Mouse (Mus musculus) erythroblast, adult 5-6 weeks (primary cell): ENCODE measurements around the gene Tnfsfm13. TPM values are rescaled to one million over a fixed set of nuclear protein-coding genes. Genes with fewer than 3 reads are reported as not detected.
A peak's percentile ranks its signal among the peaks of the same experiment; 100 is the strongest.
"Not testable (repeated sequence)": the region's sequence is repeated elsewhere in the genome, so short reads cannot be mapped to it uniquely, and the experiment has no call there.

Source experiments
- ATAC-seq: replicated peaks from 2 replicates; pipeline ENCODE4 v1.8.0; 2016; ENCODE audit warnings: moderate number of reproducible peaks, mild to moderate bottlenecking, moderate TSS enrichment, inconsistent platforms; ENCODE audit not compliant: poor library complexity, low FRiP score, severe bottlenecking
- total RNA-seq, 2 experiments: library from RNA; stranded (forward) in 1 of 2; stranded (reverse) in 1 of 2; fragments of 150-400 nt in 1 of 2; fragments of 200-764, 138-1000 nt in 1 of 2; gene quantifications; 2 replicates each; pipeline versions ENCODE4 v1.2.3 to v1.2.4; 2015 to 2017; ENCODE audit warnings: low replicate concordance in 2 of 2

Tnfsfm13 gene
- total RNA-seq, 2 experiments from 2014 or later: 0.38 to 2.8 TPM

DNA sequence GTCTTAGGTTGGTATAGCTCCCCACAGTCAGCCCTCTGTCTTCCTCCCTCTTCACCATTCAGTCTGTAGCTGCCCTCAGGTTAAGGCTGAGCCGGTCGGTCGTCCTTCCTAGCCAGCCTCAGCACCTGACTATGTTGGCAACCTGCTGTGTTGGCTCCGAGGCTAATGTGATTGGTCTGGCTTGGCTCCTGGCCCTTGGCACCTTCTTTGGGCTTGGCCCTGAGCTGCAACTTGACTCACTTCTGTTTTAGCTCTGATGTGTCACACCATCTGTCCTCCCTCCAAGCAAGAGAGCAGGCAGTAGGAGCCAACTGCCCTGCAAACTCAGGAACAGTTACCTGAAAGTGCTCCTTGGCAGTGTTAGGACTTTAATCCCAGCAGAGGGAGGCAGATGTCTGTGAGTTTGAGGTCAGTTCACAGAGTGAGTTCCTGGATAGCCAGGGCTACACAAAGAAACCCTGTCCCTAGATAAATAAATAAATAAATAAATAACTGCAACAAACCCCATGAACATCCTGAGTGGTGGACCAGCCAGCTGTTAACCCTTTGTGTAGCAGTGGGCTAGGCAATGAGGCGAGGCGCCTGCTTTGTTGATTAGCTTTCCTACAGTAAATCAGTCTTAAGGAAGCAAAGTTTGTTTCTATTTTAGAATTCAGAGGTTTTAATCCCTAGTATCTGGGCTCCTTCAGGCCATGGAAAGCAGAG, 11.0 kb upstream of the Tnfsfm13 start:
- ATAC-seq: no peak

DNA sequence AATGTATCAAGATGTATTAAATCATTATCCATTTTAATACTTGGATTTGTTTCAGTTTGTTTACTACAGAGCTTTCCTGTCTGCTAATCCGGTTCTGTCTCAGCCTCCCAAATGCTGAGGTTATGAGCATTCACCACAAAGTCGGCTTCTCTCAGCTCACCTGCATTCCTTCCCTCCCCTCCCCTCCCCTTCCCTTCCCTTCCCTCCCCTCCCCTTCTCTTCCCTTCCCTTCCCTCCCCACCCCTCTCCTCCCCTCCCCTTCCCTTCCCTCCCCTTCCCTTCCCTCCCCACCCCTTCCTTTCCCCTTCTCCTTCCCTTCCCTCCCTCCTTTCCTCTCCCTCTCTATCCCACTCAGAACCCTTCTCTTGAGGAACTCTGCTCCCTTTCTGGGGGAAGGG, 8.7 kb upstream of the Tnfsfm13 start:
- no peak for ATAC-seq

DNA sequence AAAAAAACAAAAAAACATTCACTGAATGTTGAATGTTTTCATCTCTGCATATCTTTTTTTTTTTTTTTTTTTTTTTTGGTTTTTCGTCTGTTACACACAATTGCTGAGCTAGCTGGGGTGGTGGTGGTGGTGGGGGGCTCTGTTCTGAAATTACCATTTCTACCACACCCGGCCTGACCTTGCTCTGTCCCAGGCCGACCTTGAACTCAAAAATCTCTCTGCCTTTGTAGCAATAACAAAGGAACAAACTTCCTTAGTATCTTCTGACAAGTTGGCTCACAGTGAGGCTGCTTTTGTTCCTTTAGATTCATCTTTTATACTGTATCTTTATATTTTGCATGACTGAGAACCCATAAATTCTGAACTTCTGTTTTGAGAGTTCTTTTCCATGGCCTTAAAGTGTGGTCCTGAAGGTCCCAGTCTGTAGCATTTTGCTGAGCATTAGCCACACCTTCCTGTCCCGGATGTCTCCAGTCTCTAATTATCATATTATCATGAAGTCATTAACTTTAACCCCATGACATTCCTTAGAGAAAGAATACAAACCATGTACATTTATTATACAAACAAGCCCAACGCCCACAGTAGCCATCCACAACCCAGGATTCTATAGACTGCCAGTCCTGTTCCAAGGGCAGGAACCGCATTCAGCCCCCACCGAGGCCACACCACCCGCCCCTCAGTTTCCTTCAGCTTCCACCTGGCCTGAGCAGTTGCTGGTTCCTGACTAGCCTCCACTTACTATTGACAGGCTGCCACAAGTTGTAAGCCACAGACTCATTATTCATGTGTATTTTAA, 8.1 kb upstream of the Tnfsfm13 start:
- ATAC-seq: no peak

DNA sequence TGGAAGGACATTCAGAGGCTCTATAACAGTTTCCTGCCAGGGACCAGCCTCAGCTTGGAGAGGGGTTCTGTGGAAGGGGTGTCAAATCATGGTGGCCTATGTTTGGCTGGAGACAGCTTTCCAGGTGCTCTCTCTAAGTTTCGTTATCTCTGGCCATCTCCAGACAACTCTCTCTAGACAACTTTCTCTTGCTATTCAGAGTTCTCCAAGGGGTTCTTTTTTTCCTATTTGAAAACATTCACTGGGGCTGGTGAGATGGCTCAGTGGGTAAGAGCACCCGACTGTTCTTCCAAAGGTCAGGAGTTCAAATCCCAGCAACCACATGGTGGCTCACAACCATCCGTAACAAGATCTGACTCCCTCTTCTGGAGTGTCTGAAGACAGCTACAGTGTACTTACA, 7.5 kb upstream of the Tnfsfm13 start:
- ATAC-seq: not testable (repeated sequence)

DNA sequence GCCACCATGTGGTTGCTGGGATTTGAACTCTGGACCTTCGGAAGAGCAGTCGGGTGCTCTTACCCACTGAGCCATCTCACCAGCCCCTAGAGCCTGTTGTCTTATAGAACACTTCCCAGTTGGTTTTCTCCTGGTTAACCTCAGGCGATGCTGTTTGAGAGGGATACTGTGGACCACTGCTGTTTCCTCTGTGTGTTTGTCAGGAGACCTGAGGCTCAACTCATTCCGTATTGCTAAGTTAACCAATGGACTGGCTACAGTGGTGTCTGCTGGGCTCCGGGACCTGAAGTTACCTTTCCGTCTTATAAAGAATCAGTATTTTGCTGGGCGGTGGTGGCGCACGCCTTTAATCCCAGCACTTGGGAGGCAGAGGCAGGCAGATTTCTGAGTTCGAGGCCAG, 7.0 kb upstream of the Tnfsfm13 start:
- ATAC-seq: not testable (repeated sequence)

DNA sequence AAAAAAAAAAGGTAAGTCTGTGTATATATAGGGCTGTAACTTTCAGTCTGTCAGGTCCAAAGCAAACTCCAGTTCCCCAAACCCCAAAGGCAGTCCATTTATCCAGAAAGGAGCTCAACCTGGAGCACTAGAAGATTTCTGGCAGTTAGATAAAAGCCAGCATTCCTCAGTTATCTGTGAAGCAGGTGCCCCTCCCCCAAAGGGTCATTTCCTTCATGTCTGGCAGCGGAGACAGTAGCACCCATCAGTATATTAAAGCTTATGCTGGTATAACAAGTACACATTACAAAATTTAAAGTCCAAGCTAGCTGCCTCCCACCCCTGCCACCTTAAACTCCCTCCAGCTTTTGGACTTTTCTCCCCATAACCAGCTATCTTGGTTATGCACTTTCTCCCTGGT, 3.7 kb upstream of the Tnfsfm13 start:
- no peak for ATAC-seq

DNA sequence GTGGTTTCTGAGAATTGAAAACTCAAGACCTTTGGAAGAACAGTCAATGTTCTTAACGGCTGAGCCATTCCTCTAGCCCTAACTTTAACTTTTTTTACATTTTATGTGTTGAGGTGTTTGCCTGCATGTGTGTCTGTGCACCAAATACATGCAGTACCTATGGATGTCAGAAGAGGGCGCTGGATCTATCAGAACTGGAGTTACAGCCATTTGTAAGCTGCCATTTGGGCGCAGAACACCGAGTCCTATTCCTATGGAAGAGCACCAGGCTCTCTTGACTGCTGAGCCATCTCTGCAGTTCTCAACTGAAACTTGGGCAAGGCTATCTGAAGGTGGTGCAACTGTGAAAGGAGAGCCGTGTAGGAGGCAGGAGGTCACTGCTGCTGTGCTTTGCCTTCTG, 2.7 kb upstream of the Tnfsfm13 start:
- peak; percentile 41; the same call in 1 of the 2 replicates for ATAC-seq

DNA sequence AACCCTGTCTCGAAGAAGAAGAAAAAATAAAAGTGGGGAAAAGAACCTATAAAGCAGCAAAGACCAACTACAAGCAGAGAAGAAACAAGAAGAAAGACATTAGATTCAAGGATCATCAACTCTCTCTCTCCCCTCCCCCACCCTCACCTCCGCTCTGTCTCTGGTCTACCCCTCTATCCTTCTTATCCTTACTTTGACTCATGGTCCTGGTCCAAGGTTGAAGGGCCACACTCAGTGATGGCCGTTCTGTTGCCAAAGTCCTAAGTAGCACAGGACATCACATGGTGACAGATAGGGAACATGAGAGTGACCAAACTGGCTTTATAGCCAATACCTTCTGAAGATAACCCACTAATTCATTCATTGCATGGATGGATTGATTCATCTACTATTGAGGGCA, 1.5 kb upstream of the Tnfsfm13 start:
- no peak for ATAC-seq

DNA sequence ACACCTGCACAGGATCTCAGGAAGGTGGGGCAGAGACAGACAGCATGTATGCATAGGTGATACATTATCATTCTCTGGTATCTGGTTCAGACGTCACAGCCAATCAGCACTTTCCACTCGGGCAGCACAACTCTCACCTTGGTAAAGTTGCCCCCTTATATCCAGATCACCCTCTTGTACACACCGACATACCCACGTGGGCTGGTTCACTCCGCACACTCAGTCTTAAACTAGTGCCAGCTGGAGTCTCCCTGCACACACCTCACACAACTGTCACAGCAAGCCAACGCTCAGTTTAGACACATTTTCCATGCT, 895 bp downstream of the Tnfsfm13 start:
- ATAC-seq: no peak

DNA sequence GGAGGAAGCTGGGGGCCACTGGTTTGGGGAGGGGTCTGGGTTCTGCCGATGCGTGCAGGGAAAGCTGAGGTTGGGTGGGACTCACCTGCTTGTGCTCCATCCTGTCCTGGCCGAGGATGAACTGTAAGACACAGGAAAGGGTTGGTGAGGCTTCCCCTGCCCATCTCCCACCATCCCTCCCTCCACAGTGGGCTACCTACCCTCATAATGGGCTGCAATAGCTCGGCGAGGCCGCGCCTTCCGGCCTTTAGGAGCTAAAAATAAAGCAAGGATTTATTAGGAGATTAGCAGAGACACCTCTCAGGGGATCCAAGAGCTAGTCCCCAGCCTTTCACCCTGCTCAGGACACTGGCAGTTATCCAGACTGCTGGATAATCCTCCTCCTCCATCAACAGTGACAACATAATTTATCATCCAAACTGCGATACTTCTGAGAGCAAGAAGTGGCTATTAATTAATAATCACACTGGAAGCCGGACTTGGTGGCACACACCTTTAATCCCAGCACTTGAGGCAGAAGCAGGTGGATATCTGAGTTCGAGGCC, 2.4 kb downstream of the Tnfsfm13 start:
- no peak for ATAC-seq

DNA sequence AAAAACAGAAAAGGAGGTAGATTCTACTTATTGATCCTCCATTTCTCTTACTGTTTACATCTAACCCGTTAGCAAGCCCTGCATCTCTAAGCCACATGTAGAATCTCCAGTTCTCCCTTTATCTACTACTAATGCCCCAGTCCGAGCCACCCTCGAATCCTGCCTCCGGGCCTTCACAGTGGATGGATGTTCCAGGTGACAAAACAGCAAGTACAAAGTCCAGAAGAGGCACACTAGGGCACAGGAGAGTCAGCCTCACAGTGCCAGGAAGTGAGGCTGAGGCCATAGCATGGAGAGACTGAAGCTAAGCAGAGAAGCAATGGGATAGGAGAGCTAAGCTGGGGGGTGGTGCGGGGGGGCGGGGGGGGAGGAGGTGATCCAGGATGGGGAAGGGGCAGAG, 3.0 kb downstream of the Tnfsfm13 start:
- no peak for ATAC-seq

DNA sequence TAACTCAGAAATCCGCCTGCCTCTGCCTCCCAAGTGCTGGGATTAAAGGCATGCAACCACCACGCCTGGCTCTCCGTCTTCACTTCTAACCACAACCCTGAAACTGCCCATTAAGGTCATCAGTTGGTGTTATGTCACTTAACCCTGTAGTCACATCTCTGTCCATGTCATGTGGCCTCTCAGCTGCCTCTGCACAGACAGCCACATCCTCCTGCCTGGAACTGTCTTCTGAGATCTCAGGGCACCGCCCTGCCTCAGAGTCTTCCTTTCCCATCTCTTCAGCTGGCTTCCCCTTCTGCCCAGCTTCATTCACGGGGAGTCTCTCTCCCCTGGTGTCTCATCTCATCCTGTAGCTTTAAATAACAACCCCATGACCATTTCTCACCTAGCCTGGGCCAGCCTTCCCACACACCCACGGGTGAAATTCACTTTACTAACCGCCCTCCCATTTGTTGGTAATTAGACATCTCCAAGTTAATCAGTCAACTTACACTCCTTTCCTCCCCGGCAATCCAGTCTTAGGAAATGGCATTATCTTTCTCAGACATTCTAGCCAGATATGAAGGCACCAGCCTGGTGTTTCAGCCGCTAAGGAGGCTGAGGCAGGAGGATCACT, 3.6 kb downstream of the Tnfsfm13 start:
- no peak for ATAC-seq

DNA sequence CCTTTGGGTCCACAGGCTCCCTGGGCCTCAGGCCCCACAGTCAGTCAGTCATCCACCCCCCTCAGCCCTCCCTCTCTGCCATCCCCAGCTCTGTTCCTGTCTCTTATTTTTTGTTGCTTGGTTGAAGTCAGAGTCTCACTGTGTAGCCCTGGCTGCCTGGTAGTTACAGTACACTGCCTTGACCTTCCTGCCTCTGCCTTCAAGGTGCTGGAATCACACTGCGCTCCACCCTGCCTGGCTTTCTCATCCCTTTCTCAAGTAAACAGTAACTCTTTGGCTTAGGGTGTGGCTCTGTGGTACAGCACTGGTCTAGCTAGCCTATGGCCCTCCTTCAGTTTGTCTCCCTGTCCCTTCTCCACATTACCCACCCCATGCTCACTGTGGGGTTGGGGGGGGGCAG, 6.0 kb downstream of the Tnfsfm13 start:
- ATAC-seq: no peak

DNA sequence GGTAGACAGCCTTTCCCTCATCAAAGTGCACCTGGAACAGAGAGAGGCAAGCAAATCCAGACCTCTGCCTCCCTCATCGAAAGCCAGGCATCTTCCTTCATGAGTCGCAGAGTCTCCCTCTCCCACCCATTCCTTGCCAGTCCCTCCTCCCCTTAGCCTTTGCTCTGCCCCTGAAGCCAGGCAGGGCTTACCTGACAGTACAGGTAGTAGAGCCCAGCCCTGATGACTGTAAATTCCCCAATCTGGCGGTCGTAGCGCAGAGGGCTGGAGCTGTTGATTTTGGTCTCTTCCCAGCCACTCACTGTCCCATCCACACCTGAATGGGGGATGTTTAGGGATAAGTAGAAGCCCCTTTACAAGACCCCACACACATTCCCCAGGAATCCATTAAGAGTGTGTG, 8.8 kb downstream of the Tnfsfm13 start:
- ATAC-seq: no peak

DNA sequence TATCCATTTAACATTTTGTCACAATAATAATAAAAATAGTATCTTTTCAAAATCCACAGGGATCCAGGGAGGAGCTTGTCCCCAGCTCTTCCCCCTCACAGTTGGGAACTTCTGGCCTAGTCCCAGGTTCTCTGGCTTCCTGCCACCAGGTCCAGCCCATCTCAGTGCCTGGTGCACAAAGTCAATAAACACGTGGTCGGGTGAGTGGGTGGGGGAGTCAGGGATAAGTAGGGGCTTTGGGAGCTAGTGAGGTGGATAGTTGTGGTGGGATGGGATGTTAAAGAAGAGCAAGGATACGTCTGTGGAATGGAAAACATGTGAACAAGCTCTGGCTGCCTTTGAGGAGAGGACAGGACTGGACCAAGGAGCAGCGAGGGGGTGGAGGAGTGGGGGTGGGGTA, 9.5 kb downstream of the Tnfsfm13 start:
- ATAC-seq: no peak

DNA sequence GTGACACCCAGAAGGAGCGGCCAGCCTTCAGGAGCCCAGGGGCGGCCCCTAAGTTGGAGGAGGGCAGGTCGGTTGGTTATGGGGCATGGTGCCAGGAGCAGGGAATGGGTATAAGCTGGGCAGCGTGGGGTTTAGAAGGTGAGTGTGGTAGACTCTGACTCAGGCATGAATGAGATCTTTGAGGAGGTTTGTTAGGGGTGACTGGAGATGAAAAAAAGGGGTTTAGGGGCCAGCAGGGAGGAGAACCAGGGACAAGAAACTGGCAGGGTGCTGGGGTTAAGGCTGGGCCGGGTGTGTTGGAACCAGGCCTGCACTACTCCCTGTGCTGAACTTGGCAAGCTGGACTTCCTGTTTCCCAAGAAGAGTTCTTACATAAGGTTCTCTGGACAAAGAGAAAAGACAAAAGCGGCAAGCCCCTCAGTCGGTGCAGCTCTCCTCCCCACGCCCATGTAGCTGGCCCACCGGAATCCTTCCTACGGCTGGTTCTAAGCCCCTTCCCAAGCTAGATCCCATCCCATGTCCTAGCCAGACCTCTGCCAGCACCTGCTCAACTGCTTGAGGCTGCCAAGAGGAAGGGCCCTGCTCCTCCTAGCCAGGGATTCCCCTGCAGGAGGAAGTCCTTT, 10.3 kb downstream of the Tnfsfm13 start, which contains the start of gene Tnfsf13:
Tnfsf13 (minus strand) TSS at position 259 of the 623 bp plus-strand sequence.
- ATAC-seq: no peak

DNA sequence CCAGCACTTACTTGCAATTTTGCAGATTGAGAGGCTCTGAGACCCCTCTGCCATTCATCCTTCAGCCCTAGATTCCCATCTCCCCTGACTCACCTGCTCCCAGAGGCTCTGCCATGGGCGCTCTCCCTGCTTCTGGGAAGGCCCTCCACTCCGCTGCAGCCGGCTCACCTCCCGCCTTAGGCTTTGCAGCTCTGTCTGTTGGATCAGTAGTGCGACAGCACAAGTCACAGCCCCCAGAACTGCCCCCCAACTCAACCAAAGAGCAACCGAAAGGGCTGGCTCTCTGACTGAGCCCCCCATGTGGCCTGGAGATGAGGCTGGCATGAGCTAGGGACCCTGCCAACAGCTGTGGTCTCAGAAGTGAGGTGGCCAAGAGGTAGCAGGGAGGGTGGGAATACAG, 11.0 kb downstream of the Tnfsfm13 start:
- no peak for ATAC-seq

DNA sequence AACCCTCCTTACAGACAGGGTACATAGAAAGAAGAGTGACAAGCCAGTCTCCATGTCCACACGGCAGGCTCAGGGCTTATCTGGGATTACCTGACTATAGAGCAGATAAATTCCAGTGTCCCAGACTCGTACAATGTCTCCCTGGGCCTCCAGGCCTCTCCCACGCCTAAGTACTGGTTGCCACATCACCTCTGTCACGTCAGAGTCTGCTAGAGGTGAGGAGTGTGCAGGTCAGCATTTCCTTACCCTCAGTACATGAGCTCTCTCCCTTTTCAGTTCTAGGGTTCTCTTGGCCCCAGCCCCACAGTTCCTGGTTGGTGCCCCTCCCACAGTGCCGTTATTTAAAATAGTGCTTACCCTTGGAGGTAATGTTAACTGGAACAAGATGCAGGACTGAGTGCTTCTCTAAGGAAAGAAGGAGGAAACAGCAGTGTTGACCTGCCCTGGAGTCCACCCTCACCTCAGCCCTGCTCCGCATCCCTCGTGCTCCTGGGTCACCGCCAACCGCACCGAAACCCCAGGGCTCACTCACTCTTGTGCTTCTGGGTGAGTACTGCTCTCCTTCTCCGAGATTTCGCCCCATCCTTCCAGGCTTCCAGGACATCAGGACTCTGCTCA, 11.7 kb downstream of the Tnfsfm13 start:
- ATAC-seq: no peak

DNA sequence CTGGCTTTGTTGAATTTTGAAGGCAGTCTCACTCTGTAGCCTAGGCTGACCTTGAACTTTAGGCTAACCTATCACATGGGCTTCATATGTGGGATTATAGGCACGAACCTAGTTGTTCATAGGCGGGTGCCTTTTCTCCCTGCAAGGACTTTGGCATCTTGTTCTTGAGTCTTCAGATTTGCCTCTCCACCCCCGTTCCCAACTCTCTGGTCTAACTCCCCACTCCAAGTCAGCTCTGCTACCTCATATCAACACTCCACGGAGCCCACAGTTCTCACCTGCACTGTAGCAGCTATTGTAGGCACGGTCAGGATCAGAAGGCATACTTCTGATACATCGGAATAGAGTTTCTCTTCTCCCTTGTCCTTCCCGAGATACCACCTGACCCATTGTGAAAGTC, 12.3 kb downstream of the Tnfsfm13 start:
- no peak for ATAC-seq
